Mouse (Mus musculus) CH12F3 (cell line): ENCODE results near the gene Fanci.

Source experiments
- in situ Hi-C: fragments of 300-500 bp; cut with MboI; formaldehyde crosslinking; loops from 2 replicates; pipeline ENCODE4 v1.14.3; 2020; ENCODE audit warnings: low sequenced_read_pairs

Fanci gene

GRCm38 (mm10) chr7:79498356-79498755, 106.6 kb downstream of the Fanci start:
- in situ Hi-C loops: loop anchor here (10.0 kb wide), 1 partner anchor 56 kb away; no protein-coding TSS in a partner anchor

- in situ Hi-C loops: loop anchor here (10.0 kb wide), 1 partner anchor 56 kb away; no protein-coding TSS in a partner anchor
Measured at GRCm38 (mm10) chr7:79498965-79499595, 107.4 kb downstream of the Fanci start.
